Mouse (Mus musculus) hindbrain, postnatal 0 days (tissue): ENCODE measurements at regions not wholly inside any gene's neighbourhood (a gene's known extent, or its start where the extent isn't known, plus 50 kb on each side); places are given as distances from the start of the nearest gene placed in this dataset.

ENCODE experiments used
- ATAC-seq: fragments of 200-750 bp; cut with Nextera tagmentation; 2 replicates; pipeline ENCODE4 v1.8.0; 2017; ENCODE audit warnings: mild to moderate bottlenecking, moderate TSS enrichment, moderate library complexity
- DNase-seq: peaks from one replicate; pipeline ENCODE4 v3.0.0-alpha.2; 2015; ENCODE audit warnings: low spot score
- H3K27ac ChIP-seq: fragments of 300-500 bp; sonication (generic); 2 replicates; pipeline ENCODE4 v1.5.1; 2014; ENCODE audit warnings: mild to moderate bottlenecking
- H3K27me3 ChIP-seq: fragments of 300-500 bp; sonication (generic); 2 replicates; pipeline ENCODE4 v1.6.1; 2014; ENCODE audit warnings: low read length, mixed read lengths; ENCODE audit not compliant: insufficient read depth
- H3K36me3 ChIP-seq: fragments of 300-500 bp; sonication (generic); 2 replicates; pipeline ENCODE4 v1.6.1; 2014; ENCODE audit warnings: low read length, mixed read lengths; ENCODE audit not compliant: insufficient read depth
- H3K4me1 ChIP-seq: fragments of 300-500 bp; sonication (generic); 2 replicates; pipeline ENCODE4 v1.6.1; 2014; ENCODE audit warnings: antibody characterized with exemption, low read length, mixed read lengths; ENCODE audit not compliant: insufficient read depth
- H3K4me2 ChIP-seq: fragments of 300-500 bp; sonication (generic); 2 replicates; pipeline ENCODE4 v1.6.1; 2014; ENCODE audit warnings: low read depth, mild to moderate bottlenecking, low read length, moderate library complexity, mixed read lengths
- H3K4me3 ChIP-seq: fragments of 300-500 bp; sonication (generic); 2 replicates; pipeline ENCODE4 v1.5.1; 2014; ENCODE audit warnings: low read length
- H3K9ac ChIP-seq: fragments of 300-500 bp; sonication (generic); replicated peaks from 2 replicates; pipeline ENCODE4 v1.6.1; 2014; ENCODE audit warnings: mild to moderate bottlenecking, low read length, moderate library complexity, mixed read lengths
- H3K9me3 ChIP-seq: fragments of 300-500 bp; sonication (generic); 2 replicates; pipeline ENCODE4 v1.6.1; 2016; ENCODE audit warnings: low read length, mixed read lengths
- CTCF ChIP-seq: IDR thresholded peaks from 2 replicates; pipeline ENCODE4 v1.5.1; 2016; ENCODE audit warnings: antibody characterized with exemption, control low read depth, low read depth
- WGBS: fragments of 180-500 bp; shearing (Covaris S2); extraction: QIAGEN DNeasy Blood & Tissue Kit; methylation state at CpG from one replicate; pipeline ENCODE4 v1.1.7; 2014; 5-methylcytosine and 5-hydroxymethylcytosine counted together

GRCm38 (mm10) chr3:60419216-60419615 is 53.4 kb upstream of the Mbnl1 start:
- Histone ChIP-seq H3K27ac (no peak overlapping the region), H3K9ac (no peak overlapping the region), H3K36me3 (no peaks in the 10 kb centered on the region), H3K4me2 (no peak overlapping the region), H3K27me3 (no peaks in the 10 kb centered on the region), H3K9me3 (no peaks in the 10 kb centered on the region), H3K4me1 (no peaks in the 10 kb centered on the region), H3K4me3 (no peak overlapping the region)
- WGBS = 95% methylated on average over 3 of the region's 3 CpGs
- DNase-seq (no peak), ATAC-seq (no peak)
- no peak for TF ChIP-seq CTCF
